Mouse (Mus musculus) kidney, postnatal 0 days (tissue): ENCODE measurements around the gene Serpinb13. TPM values are rescaled to one million over a fixed set of nuclear protein-coding genes. Genes with fewer than 3 reads are reported as not detected.

ENCODE experiments used
- ATAC-seq: fragments of 200-750 bp; cut with Nextera tagmentation; replicated peaks from 2 replicates; pipeline ENCODE4 v1.8.0; 2017; ENCODE audit warnings: low read depth, moderate number of reproducible peaks, moderate TSS enrichment, moderate library complexity; ENCODE audit not compliant: low FRiP score
- DNase-seq: peaks from one replicate; pipeline ENCODE4 v3.0.0-alpha.2; 2016; ENCODE audit warnings: low spot score
- H3K27ac ChIP-seq: fragments of 300-500 bp; sonication (generic); 2 replicates; pipeline ENCODE4 v1.5.1; 2014; ENCODE audit warnings: mild to moderate bottlenecking
- H3K27me3 ChIP-seq: fragments of 300-500 bp; sonication (generic); 2 replicates; pipeline ENCODE4 v1.6.1; 2014; ENCODE audit warnings: low read length, mixed read lengths; ENCODE audit not compliant: insufficient read depth
- H3K36me3 ChIP-seq: fragments of 300-500 bp; sonication (generic); 2 replicates; pipeline ENCODE4 v1.6.1; 2014; ENCODE audit warnings: low read length, mixed read lengths; ENCODE audit not compliant: insufficient read depth
- H3K4me1 ChIP-seq: fragments of 300-500 bp; sonication (generic); replicated peaks from 2 replicates; pipeline ENCODE4 v1.6.1; 2014; ENCODE audit warnings: antibody characterized with exemption, low read length, mixed read lengths; ENCODE audit not compliant: insufficient read depth
- H3K4me2 ChIP-seq: fragments of 300-500 bp; sonication (generic); 2 replicates; pipeline ENCODE4 v1.6.1; 2014; ENCODE audit warnings: mild to moderate bottlenecking, low read length, moderate library complexity, mixed read lengths
- H3K4me3 ChIP-seq: fragments of 300-500 bp; sonication (generic); replicated peaks from 2 replicates; pipeline ENCODE4 v1.5.1; 2014; ENCODE audit warnings: low read depth, low read length
- H3K9ac ChIP-seq: fragments of 300-500 bp; sonication (generic); 2 replicates; pipeline ENCODE4 v1.6.1; 2014; ENCODE audit warnings: low read depth, low read length
- H3K9me3 ChIP-seq: fragments of 300-500 bp; sonication (generic); replicated peaks from 2 replicates; pipeline ENCODE4 v1.6.1; 2016; ENCODE audit warnings: low read length, inconsistent platforms, mixed read lengths
- CTCF ChIP-seq: IDR thresholded peaks from 2 replicates; pipeline ENCODE4 v1.5.1; 2016; ENCODE audit warnings: antibody characterized with exemption, low read depth, mild to moderate bottlenecking, moderate library complexity
- WGBS: fragments of 180-500 bp; shearing (Covaris S2); extraction: QIAGEN DNeasy Blood & Tissue Kit; methylation state at CpG from one replicate; pipeline ENCODE4 v1.1.7; 2014; 5-methylcytosine and 5-hydroxymethylcytosine counted together
- polyA plus RNA-seq: library from polyadenylated mRNA; unstranded; fragments of >200 nt; fragmentation: Nextera tagmentation; extraction: Ambion mirVana; gene quantifications from 2 replicates; pipeline ENCODE4 v1.2.1, GENCODE M21; 2015

Gene Serpinb13
- polyA plus RNA-seq: not detected in 2 replicates

DNA sequence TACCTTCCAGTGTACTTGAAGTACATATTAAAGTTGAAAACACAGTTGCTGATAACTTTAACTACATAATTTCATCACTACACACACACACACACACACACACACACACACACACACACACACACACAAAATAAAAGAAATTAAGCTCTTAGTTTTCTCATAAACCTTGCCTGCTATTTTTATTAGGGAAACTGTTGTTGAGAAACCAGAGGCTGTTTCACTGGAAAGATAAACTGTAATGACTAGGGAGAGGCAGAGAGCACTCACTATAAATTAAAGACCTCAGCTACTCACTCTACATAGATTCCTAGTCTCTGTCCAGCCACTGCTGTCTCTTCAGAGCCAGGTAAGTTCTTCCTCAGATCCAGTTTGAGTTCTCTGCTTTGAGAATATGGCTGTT, at the start of gene Serpinb13:
Gene Serpinb13 (plus strand): TSS at position 301 of the 400 bp plus-strand sequence.
- no peaks in the 10 kb centered on the region for H3K36me3 ChIP-seq
- DNase-seq (no peak), ATAC-seq (no peak)
- H3K9ac ChIP-seq: no peak within 1 kb of the TSS
- H3K4me2 ChIP-seq: no peak within 1 kb of the TSS
- no peak within 1 kb of the TSS for H3K27ac ChIP-seq
- H3K4me1 ChIP-seq: no peaks in the 10 kb centered on the region
- H3K4me3 ChIP-seq: no peak within 1 kb of the TSS
- H3K27me3 ChIP-seq: no peaks in the 10 kb centered on the region
- TF ChIP-seq CTCF: no peak
- no peaks in the 10 kb centered on the region for H3K9me3 ChIP-seq

DNA sequence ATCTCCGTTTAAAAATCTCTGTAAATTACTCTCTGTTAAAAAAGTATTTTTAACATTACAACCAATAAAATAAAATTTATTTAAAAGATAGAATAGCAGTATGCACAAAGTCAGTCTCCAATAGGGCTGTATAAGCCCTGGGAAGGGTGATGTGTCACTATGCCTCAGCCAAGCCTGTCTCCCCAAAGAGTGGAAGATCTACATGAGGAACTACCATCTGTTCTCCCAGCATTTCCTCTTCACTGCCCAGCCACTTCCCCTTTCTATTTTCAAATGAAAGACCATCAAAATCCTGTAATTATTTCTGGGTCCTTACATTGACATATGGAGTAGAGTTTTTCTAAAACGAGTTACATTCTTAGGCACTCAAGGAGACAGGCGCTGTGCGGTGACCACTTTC, 48.8 kb upstream of the Serpinb13 start:
- H3K36me3 ChIP-seq: no peaks in the 10 kb centered on the region
- H3K4me1 ChIP-seq: no peaks in the 10 kb centered on the region
- ATAC-seq (no peak), DNase-seq (no peak)
- whole genome bisulfite sequencing: 77% methylated on average over 4 of the region's 4 CpGs
- no peak overlapping the region for H3K4me3 ChIP-seq
- no peak overlapping the region for H3K27ac ChIP-seq
- no peak overlapping the region for H3K4me2 ChIP-seq
- no peak overlapping the region for H3K9ac ChIP-seq
- H3K9me3 ChIP-seq: no peaks in the 10 kb centered on the region
- no peak for TF ChIP-seq CTCF
- no peaks in the 10 kb centered on the region for H3K27me3 ChIP-seq

DNA sequence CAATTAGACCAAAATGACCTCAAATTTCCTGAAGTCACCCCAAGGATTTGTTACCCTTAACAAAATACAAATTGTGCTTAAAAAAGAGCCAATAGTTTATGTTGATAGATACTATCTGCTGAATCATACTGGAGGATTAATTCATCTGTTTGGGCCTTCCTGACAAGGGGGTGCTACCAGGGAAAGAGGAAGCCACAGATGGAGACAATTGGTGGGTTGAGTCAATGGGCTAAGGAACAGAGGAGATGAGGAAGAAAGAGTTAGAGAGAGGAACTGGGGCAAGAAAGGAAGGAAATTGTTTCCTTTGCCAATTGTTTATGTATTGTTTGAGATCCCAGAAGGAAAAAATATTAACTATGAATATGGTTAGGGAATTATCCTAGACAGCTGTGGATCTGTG, 47.1 kb upstream of the Serpinb13 start:
- no peak overlapping the region for H3K9ac ChIP-seq
- H3K27ac ChIP-seq: no peak overlapping the region
- no peaks in the 10 kb centered on the region for H3K4me1 ChIP-seq
- no peak overlapping the region for H3K4me2 ChIP-seq
- no peak overlapping the region for H3K4me3 ChIP-seq
- ATAC-seq (no peak), DNase-seq (no peak)
- no peaks in the 10 kb centered on the region for H3K27me3 ChIP-seq
- TF ChIP-seq CTCF: no peak
- H3K36me3 ChIP-seq: no peaks in the 10 kb centered on the region
- H3K9me3 ChIP-seq: no peaks in the 10 kb centered on the region

DNA sequence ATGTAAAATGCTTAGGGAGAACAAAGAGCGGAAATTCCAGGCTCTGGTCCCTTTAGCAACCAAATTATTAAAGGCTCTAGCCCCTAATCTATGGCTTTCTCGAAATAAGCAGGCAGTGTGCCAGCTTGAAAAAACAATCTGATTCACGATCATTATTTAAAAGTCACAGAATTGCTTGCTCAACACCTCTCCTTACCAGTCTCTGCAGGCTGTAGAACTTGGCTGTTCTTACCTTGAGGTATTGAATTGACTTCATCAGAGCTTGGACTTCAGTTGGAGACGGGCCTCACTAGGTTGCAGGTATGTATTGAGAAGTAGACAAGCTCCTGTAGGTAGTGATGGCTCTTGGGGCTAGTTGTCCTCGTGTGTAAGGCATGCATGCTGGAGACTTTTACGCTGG, 46.5 kb upstream of the Serpinb13 start, which contains the start of gene Serpinb12:
Gene Serpinb12 (plus strand): TSS at position 185 of the 400 bp plus-strand sequence.
- Histone ChIP-seq H3K27me3 (no peaks in the 10 kb centered on the region), H3K4me1 (no peaks in the 10 kb centered on the region), H3K27ac (no peak within 1 kb of the TSS), H3K36me3 (no peaks in the 10 kb centered on the region), H3K9ac (no peak within 1 kb of the TSS), H3K4me3 (no peak within 1 kb of the TSS), H3K4me2 (no peak within 1 kb of the TSS), H3K9me3 (no peaks in the 10 kb centered on the region)
- DNase-seq: no peak
- 78% methylated on average over 6 of the region's 6 CpGs for WGBS
- no peak for TF ChIP-seq CTCF
- no peak for ATAC-seq

DNA sequence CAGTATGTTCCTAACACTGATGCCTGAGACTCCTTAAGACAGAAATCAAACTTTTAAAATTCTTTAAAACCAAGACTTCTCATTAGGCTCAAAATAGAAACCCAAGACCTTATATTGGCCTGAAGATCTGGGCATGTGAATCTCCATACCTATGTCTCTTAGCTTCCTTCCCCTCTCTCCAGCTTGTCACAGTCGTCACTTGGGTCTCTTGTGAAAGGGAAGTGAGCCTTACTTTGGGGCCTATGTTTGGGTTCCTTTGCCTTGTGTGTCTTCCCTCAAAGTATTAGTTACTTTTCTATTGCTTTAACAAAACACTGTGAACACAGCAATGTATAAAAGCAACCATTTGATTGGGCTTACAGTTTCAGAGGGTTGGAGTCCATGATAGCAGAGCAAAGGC, 33.6 kb upstream of the Serpinb13 start:
- Histone ChIP-seq H3K4me2 (no peak overlapping the region), H3K27me3 (no peaks in the 10 kb centered on the region), H3K27ac (no peak overlapping the region), H3K4me1 (no peaks in the 10 kb centered on the region), H3K9ac (no peak overlapping the region), H3K9me3 (no peaks in the 10 kb centered on the region), H3K36me3 (no peaks in the 10 kb centered on the region), H3K4me3 (no peak overlapping the region)
- DNase-seq (no peak), ATAC-seq (no peak)
- no peak for TF ChIP-seq CTCF
- WGBS: 81% methylated on average over 1 of the region's 1 CpGs

DNA sequence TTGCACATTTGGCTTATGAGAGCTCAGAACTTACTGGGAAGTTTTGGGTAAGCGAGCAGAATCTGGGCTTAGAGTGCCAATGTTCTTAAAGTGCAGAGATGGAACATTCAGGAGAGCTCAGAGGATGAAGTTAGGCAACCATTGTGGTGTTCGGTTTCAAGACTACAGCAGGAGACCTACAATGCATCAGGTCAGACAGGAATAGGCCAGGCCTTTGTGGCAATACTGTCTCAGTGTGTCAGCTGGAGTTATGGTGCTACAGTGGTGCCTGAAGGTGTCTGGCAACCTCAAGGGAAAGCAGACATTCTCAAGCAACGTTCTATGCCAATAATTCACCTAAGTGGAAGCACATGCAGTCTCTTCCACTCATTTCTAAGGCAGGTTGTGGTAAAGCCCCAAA, 20.8 kb upstream of the Serpinb13 start:
- Histone ChIP-seq H3K4me1 (no peaks in the 10 kb centered on the region), H3K27ac (no peak overlapping the region), H3K36me3 (no peaks in the 10 kb centered on the region), H3K4me3 (no peak overlapping the region), H3K9ac (no peak overlapping the region), H3K9me3 (no peaks in the 10 kb centered on the region), H3K27me3 (no peaks in the 10 kb centered on the region), H3K4me2 (no peak overlapping the region)
- no peak for DNase-seq
- no peak for TF ChIP-seq CTCF
- WGBS: 66% methylated on average over 3 of the region's 3 CpGs
- ATAC-seq: no peak

DNA sequence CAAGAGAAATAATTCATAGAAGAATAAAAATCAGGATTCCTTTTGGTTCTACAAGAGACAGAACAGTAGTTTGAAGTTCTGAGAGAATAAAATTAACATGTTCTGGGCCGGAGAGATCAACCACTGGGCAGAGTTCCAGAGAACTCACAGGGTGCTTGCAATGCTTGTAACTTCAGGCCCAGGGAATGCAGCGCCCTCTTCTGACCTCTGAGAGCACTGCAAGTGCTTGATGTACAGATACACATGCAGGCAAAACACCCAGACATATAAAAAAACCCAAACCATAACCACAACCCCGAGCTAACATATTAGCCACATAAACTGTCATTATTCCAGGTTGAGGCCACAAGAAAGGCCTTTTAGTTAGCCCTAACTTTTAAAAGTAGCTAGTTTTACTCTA, 19.8 kb upstream of the Serpinb13 start:
- H3K36me3 ChIP-seq: no peaks in the 10 kb centered on the region
- DNase-seq (no peak), ATAC-seq (no peak)
- 40% methylated on average over 3 of the region's 3 CpGs for WGBS
- no peak overlapping the region for H3K9ac ChIP-seq
- no peak overlapping the region for H3K4me3 ChIP-seq
- peak; percentile 45; the same call in 1 of the 2 replicates for TF ChIP-seq CTCF
- no peaks in the 10 kb centered on the region for H3K27me3 ChIP-seq
- H3K27ac ChIP-seq: no peak overlapping the region
- no peaks in the 10 kb centered on the region for H3K9me3 ChIP-seq
- H3K4me2 ChIP-seq: no peak overlapping the region
- H3K4me1 ChIP-seq: no peaks in the 10 kb centered on the region
